Mouse (Mus musculus) liver, adult (tissue): ENCODE results near the gene Papln.

Experiments
- GATA4 ChIP-seq: IDR thresholded peaks from 2 replicates; pipeline ENCODE4 v1.6.1; 2014; ENCODE audit warnings: mild to moderate bottlenecking, low read length; ENCODE audit not compliant: insufficient replicate concordance

The Papln gene

GRCm38 (mm10) chr12:83763311-83764043 lies at the start of gene Papln:
TSS of gene Papln (plus strand) at chr12:83763634.
- no peak for TF ChIP-seq GATA4

DNA sequence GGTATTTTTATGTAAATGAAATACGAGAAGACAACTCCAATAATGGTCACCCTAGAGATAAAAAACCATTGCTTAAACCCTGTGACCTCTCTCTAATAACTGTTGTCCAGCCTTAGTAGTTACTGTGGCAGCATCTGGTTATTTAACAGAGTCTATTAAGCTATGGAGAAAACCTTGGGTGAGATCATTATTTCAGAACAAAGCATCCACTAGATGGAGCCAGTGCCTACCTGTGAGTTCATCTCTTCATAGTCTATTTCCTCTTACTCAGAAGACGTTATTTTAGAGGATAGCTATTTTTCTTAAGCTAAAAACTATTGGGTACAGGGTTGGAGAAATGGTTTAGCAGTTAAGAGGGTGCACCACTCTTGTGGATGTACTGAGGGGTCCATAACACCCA lies 49.7 kb upstream of the Papln start:
- TF ChIP-seq GATA4: no peak

- no peak for TF ChIP-seq GATA4
Observed at GRCm38 (mm10) chr12:83716416-83717184, 46.8 kb upstream of the Papln start.

GRCm38 (mm10) chr12:83719431-83719830 lies 44.0 kb upstream of the Papln start:
- TF ChIP-seq GATA4: no peak

DNA sequence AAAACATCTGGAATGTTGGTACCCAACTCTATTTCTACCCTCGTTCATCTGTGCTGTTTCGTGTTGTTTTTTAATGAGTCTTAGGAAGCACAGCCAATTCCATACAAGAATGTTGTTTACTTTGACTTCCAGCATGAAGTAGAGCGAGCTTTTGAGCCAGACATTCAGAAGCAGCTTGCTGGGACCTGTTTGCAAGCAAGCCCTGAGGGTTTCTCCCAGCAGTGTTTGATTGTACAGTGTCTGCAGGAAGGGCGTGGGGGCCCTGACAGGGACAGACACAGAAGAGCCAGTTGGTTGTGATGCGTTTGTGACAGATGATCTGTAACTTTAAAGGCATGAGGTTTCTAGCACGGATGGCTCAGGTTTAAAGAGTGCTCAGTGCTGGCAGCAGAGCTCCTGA lies 42.2 kb upstream of the Papln start:
- no peak for TF ChIP-seq GATA4

GRCm38 (mm10) chr12:83723037-83723436 lies 40.4 kb upstream of the Papln start:
- no peak for TF ChIP-seq GATA4

DNA sequence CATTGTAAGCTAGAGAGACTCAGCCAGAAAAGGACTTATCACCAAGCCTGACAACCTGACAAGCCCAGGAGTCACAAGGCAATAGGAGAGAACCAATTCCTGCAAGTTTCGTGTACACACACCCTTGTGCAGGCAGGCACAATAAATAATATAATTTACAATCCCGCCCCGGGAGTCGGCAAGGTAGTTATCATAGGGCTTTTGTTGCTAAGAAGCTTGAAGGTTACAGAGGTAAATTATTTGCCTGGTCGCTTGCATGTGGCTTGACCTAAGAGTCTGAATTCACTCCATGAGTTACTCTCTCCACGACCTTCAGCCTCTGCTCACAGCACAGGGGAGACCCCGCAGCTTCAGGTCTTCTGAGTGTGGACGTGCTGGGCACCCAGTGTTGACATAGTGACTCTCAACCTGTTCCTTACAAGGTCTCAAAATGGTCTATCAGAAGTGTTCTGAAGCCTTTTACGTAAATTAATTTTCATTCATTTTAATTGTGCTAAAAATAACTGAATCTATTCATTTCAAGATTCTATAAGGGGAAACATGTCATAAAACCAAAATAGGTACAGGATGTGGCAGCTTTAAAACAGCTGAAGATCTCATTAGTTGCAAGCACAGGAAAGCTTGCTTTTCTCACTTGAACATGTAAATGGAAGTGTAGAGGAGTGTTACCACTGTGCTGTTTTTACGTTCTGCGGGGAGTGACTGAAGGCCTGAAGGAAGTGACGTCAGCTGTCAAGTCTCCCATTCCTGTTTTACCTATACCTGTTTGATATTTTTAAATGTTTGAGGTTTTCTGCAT lies 36.7 kb upstream of the Papln start:
- no peak for TF ChIP-seq GATA4

DNA sequence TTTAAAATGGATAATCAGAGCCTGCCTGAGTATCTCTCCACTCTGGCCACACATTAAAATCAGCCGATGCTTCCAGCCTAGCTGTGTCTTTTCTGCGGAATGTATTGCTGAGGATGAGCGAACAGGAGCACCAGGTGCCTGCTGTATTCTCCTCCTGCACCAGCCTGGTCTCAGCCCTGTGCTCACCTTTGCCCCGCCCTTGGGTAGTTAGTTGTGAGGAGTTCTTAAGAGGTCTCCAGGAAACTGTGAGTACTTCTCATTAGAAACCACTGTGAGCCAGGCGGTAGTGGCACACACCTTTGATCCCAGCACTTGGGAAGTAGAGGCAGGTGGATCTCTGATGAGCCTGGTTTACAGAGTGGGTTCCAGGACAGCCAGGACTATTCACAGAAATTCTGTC lies 31.2 kb upstream of the Papln start:
- TF ChIP-seq GATA4: no peak

GRCm38 (mm10) chr12:83734047-83734446 lies 29.4 kb upstream of the Papln start:
- TF ChIP-seq GATA4: no peak

DNA sequence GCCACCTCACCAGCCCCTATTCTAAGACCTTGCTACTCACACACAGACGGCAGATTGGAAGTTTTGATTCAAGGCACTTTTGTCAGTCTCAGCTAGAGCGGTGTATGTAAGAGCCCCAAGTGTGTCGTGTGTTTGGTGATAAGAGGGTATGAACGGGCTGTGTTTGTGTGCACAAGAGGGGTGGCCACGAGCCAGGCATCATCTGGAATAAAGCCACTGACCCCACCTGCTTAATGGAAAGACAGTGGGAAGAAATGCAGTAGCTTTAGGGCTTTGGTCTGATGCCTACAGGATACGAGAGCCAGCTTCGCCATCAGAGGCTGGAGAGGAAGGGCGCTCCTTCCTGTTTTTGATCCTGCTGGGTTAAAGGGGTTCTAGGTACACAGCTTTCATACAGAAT lies 27.2 kb upstream of the Papln start:
- no peak for TF ChIP-seq GATA4

DNA sequence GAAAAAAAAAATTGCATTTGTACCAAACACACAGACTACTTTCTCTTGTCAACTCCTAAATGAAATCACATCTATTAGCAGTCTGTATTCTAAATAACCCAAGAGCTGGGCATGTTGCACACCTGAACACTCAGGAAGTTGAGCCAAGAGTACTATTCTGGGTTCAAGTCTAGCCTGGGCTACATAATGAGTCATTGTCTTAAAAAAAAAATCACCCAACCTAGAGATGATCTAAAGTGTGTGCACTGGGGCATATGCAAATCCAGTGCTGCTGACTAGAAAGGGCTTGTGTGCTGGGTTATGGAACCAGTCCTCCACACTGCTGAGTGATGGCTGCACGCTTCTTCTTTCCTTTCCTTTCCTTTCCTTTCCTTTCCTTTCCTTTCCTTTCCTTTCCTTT lies 24.8 kb upstream of the Papln start:
- no peak for TF ChIP-seq GATA4

DNA sequence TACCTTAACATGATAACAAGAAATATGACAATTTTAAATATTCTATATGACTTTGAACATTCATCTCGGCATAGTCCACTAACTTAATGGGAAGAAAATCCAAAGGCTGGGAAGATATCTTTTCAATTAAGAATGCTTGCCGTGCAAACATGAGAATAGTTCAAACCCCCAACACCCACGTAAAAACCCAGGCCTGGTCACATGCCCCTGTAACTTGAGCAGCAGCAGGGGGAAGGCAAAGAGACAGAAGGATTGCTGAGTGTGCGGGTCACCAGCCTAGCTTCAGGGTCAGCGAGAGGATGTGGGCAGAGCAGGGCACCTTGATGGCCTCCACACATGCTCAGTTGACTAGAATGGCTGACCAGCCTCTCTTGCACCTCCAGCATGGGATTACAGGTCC lies 21.7 kb upstream of the Papln start:
- TF ChIP-seq GATA4: no peak

GRCm38 (mm10) chr12:83742834-83743233 lies 20.6 kb upstream of the Papln start:
- TF ChIP-seq GATA4: no peak

GRCm38 (mm10) chr12:83743712-83744111 lies 19.7 kb upstream of the Papln start:
- no peak for TF ChIP-seq GATA4

- no peak for TF ChIP-seq GATA4
Observed at GRCm38 (mm10) chr12:83749186-83749585, 14.2 kb upstream of the Papln start.

GRCm38 (mm10) chr12:83752495-83752894 lies 10.9 kb upstream of the Papln start:
- TF ChIP-seq GATA4: no peak
